Mouse (Mus musculus) lung, postnatal 0 days (tissue): ENCODE data around the gene Stx7.
A peak's percentile ranks its signal among the peaks of the same experiment; 100 is the strongest.

Experiments
- CTCF ChIP-seq: IDR thresholded peaks from 2 replicates; pipeline ENCODE4 v1.5.1; 2016; ENCODE audit warnings: antibody characterized with exemption, mild to moderate bottlenecking
- EP300 ChIP-seq: IDR thresholded peaks from 2 replicates; pipeline ENCODE4 v1.6.1; 2016; ENCODE audit warnings: antibody characterized with exemption, mild to moderate bottlenecking, control low read depth

DNA sequence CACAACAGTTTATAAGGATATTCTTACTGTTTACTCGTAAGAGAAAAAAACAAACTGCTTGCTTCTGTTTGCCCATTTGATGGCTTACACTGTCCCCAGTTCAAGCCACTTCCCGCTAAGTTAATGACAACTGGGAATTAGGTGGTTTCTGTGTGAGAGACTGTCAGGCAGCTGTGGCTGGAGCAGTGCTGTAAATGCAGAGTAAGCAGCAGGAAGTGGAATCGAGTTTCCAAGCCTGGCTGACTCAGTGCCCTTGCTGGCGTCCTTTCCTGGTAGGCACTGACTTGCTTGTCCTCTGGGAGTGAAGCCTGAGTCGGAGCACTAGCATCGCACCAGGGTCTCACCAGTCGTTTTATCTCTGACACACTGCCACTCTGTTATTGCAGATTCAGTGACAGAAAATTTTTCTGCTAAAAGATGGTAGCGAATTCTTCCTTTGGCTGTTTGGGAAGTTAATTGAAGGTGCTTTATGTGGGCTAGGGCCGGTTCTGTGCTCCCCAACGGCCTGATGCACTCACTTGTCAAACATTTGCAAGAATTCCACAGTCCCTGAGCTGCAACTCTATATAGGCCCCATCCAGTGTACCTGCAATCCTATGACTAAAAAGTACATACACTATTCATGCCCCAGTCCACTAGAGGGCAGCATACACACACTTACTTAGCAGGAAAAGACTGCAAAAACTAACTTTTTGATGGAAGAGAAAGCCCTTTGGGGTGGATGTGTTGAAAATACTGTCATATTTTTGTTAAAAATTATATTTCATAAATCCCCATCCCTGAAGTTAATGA is 24.3 kb downstream of the Stx7 start:
- TF ChIP-seq CTCF, result peak; percentile 89
- TF ChIP-seq EP300, result no peak
